1 mouse cellular context compared by ENCODE assay signal in genomic region chr7:27578465-27578864, GRCm38 (mm10).
TF ChIP-seq lines count a peak whose summit lies in the region.

No protein-coding gene starts in this region.

TF ChIP-seq in myocyte, 11 proteins besides CTCF, POLR2A, EP300 and RAD21 (continued from another document):
- TF ChIP-seq MYOG (IDR thresholded peaks at IDR 0.05; ENCODE audit: control insufficient read depth in 1 of 3, insufficient read depth in 1 of 3, insufficient read length in 2 of 3, low read depth in 2 of 3): peak; percentile 67 to 96 (median 93)
- peak in 2 of 3 experiments; percentile 96 to 99 for TF ChIP-seq MYOD1 (IDR thresholded peaks at IDR 0.05; ENCODE audit: control insufficient read depth in 1 of 3, insufficient read length in 2 of 3, low read depth in 2 of 3)
